Mouse (Mus musculus): ENCODE data around the gene Exoc3l2.
"Not testable (repeated sequence)": the region's sequence is repeated elsewhere in the genome, so short reads cannot be mapped to it uniquely, and the experiment has no call there.

Gene Exoc3l2

GRCm38 (mm10) chr7:19489525-19489924, 26.4 kb downstream of the Exoc3l2 start:
- DNase-seq (ENCODE audit: low read depth, low spot score) = no peak

- DNase-seq (ENCODE audit: low read depth, low spot score) = no peak
Observed at GRCm38 (mm10) chr7:19491731-19492130, 28.6 kb downstream of the Exoc3l2 start.

- DNase-seq (ENCODE audit: low read depth, low spot score) = no peak
Observed at GRCm38 (mm10) chr7:19494751-19495474, 31.8 kb downstream of the Exoc3l2 start.

GRCm38 (mm10) chr7:19495521-19496213, 32.5 kb downstream of the Exoc3l2 start:
- no peak for DNase-seq (ENCODE audit: low read depth, low spot score)

- no peak for DNase-seq (ENCODE audit: low read depth, low spot score)
Observed at GRCm38 (mm10) chr7:19496214-19496555, 33.1 kb downstream of the Exoc3l2 start.

- DNase-seq (ENCODE audit: low read depth, low spot score) = no peak
Observed at GRCm38 (mm10) chr7:19498326-19498725, 35.2 kb downstream of the Exoc3l2 start.

- DNase-seq (ENCODE audit: low read depth, low spot score) = no peak
Observed at GRCm38 (mm10) chr7:19500420-19501363, 37.6 kb downstream of the Exoc3l2 start.

- no peak for DNase-seq (ENCODE audit: low read depth, low spot score)
Observed at GRCm38 (mm10) chr7:19501658-19502057, 38.5 kb downstream of the Exoc3l2 start.

GRCm38 (mm10) chr7:19503481-19504068, 40.4 kb downstream of the Exoc3l2 start:
- DNase-seq (ENCODE audit: low read depth, low spot score) = no peak

GRCm38 (mm10) chr7:19506326-19506725, 43.2 kb downstream of the Exoc3l2 start:
- DNase-seq (ENCODE audit: low read depth, low spot score) = no peak

GRCm38 (mm10) chr7:19506969-19507611, 44.0 kb downstream of the Exoc3l2 start:
- no peak for DNase-seq (ENCODE audit: low read depth, low spot score)

- no peak for DNase-seq (ENCODE audit: low read depth, low spot score)
Observed at GRCm38 (mm10) chr7:19507612-19507981, 44.5 kb downstream of the Exoc3l2 start.

- peak; percentile 93 for DNase-seq (ENCODE audit: low read depth, low spot score)
Observed at GRCm38 (mm10) chr7:19508150-19508923, 45.2 kb downstream of the Exoc3l2 start, which contains the start of the genes Bloc1s3 and Trappc6a. Bloc1s3 (minus strand) TSS chr7:19508367. Trappc6a (plus strand) TSS chr7:19508395.

GRCm38 (mm10) chr7:19508924-19509568, 45.9 kb downstream of the Exoc3l2 start:
- no peak for DNase-seq (ENCODE audit: low read depth, low spot score)

GRCm38 (mm10) chr7:19509786-19510185, 46.7 kb downstream of the Exoc3l2 start:
- DNase-seq (ENCODE audit: low read depth, low spot score) = no peak

GRCm38 (mm10) chr7:19511934-19512333, 48.8 kb downstream of the Exoc3l2 start:
- DNase-seq (ENCODE audit: low read depth, low spot score) = not testable (repeated sequence)

- DNase-seq (ENCODE audit: low read depth, low spot score) = no peak
Observed at GRCm38 (mm10) chr7:19512353-19512752, 49.2 kb downstream of the Exoc3l2 start.

- no peak for DNase-seq (ENCODE audit: low read depth, low spot score)
Observed at GRCm38 (mm10) chr7:19517652-19518365, 54.7 kb downstream of the Exoc3l2 start, which contains the start of gene Nkpd1. Nkpd1 (plus strand) TSS chr7:19517838.

- DNase-seq (ENCODE audit: low read depth, low spot score) = no peak
Observed at GRCm38 (mm10) chr7:19520032-19520431, 56.9 kb downstream of the Exoc3l2 start.

All from brain, embryonic 18.5 days (tissue).